Mouse (Mus musculus): Measurements from ENCODE around the gene Sike1.

Gene Sike1

DNA sequence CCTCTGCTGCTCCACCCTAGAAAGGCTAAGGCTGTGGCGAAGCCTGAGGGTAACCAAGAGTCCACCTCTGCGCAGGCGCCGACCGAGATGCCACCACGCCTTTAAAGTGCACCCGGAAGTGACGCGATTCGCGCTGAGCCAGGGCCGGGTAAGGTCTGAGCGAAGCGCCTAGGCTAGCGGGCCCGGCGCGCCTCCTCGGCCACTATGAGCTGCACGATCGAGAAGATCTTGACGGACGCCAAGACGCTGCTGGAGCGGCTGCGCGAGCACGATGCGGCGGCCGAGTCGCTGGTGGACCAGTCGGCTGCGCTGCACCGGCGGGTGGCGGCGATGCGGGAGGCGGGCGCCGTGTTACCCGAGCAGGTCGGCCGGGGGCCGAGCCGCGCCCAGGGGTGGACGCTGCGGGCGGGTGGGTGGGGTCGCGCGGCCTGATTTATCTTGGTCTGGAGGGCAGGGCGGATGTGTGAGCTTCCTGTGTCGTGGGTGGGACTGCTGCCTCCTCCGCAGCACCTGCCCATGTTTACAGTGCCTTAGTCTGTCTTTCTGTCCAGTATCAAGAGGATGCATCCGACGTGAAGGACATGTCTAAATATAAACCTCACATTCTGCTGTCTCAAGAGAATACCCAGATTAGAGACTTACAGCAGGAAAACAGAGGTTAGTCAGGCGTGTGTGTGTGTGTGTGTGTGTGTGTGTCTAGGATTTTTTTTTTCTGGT lies at the start of gene Sike1:
TSS of gene Sike1 (plus strand) at position 104 of the 717 bp plus-strand sequence.
- peak; percentile 91 for DNase-seq (ENCODE audit: low read depth, low spot score)

DNA sequence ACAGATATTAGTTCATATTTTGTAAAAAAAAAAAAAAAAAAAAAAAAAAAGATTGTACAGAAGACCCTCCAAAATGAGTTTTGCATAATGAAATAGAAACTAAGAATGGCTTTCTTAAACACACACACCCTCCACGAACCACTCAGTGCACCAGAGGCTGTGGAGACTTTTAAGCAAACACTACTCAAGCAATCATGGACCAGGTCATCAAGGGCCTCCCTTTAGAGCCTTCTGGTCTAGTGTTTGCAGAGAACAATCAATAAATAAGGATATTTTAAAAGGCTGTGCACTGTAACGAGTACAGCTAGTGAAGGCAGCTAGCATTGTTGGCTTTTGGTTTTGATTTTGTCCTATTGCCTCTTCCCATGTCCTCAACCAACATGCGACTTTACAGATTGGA lies 49.2 kb upstream of the Sike1 start:
- no peak for DNase-seq (ENCODE audit: low read depth, low spot score)

DNA sequence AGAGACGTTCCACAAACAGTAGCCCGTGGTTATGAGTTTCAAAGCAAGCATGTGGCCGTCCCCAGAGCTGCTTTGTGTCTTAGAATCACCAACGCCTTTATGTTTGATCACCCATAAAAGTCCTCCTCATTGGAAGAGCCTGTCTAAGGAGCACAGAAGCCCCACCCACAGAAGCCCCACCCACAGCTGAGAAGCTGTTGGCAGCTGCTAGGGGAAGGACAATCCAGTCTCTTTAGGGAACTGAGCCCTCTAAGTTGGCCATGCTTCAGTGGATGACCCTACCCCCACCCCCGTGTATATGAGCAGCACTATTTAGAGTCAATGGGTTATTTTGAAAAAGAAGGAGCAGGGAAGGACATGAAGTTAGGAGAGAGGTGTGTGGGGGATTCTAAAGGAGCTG lies 48.6 kb upstream of the Sike1 start:
- no peak for DNase-seq (ENCODE audit: low read depth, low spot score)

DNA sequence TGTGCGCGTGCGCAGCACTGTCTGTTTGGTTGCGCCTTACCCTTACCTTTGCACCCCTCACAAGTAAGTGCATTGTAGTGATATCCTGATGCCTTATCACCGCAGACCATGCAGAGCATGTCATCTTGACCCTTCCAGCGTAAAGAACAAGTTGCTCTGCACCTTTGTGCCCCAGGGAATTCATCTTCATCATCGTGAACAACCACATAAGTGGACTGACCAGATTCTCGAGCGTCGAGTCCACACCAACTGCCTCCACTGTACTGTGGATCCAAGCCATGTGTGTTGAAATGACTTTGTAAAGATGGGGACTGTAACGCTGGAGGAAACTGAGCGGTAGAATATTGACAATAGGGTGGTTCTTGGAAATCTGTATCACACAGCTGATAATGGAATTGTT lies 41.0 kb upstream of the Sike1 start:
- no peak for DNase-seq (ENCODE audit: low read depth, low spot score)

DNA sequence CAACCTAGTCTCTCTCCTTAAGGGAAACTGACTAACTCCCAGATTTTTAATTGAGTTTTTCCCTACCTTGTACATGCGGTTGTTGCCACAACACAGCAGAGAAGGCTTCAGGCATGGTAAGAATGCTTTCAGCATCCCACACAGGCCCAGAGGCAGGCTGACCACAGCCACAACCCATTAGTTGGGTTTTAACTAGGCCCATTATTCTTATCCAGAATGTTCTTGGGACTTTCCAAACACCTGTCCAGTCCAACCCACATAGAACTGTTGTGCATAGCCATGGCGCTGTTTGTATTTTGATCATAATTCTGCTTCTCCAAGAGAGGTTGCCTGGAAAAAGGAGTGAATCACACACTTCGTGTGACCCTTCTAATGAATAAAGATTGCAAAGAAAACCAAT lies 40.4 kb upstream of the Sike1 start:
- DNase-seq (ENCODE audit: low read depth, low spot score): no peak

DNA sequence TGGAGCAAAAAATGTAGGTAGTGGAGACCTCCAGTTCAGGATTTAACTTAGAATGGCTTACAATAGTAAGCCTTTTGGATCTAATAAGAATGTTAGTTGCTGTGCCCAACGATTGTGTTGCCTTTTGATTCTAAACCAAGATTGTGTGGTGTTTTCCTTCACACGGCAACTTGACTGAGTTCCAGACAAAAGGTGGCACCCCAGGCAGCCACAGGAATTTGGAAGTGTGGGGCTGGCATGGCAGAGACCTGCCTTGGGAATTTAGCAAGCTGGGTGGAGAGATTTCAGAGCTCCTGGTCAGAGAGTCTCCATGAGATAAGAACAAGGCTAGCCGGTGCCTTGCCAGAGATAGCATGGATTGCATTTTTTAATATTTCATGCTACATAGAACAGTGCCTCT lies 39.9 kb upstream of the Sike1 start:
- DNase-seq (ENCODE audit: low read depth, low spot score): no peak

DNA sequence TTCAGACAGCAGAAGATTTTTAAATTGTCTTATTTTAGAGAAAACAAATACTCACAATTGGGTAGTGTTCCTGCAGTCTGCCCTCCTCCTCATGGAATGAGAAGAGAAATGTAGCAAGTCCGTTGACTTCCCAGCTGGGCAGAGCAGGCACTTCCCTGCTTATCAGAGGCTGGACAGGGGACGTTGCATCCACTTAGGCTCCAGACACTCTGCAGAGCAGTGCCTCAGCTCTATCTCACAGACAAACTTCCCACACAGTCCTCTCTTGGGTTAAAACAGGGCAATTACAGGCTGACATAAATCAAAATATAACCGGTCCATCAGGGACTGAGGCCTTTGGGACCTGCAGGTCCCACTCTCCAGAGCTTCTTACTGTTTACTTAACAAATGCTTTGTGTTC lies 31.5 kb upstream of the Sike1 start, which contains the start of gene Nr1h5:
TSS of gene Nr1h5 (minus strand) at position 101 of the 400 bp plus-strand sequence.
- no peak for DNase-seq (ENCODE audit: low read depth, low spot score)

DNA sequence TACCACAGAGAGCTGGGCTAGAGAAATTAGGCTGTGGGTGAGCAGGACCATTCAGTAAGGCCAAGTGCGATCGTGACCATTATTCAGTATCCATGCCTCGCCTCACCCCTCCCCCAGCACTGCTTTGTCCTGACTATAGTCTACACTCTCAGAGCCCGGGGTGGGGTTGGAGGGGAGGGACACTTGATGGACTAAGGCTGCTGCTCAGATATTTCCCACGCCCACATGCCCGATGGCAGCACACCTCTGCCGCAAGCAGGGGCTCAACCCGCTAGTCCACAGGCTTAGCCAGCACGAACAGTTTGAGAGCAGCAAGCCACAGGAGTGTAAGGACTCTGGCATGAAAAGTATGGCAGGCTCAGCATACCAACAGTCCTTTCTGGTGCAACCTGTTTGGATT lies 25.4 kb upstream of the Sike1 start:
- no peak for DNase-seq (ENCODE audit: low read depth, low spot score)

DNA sequence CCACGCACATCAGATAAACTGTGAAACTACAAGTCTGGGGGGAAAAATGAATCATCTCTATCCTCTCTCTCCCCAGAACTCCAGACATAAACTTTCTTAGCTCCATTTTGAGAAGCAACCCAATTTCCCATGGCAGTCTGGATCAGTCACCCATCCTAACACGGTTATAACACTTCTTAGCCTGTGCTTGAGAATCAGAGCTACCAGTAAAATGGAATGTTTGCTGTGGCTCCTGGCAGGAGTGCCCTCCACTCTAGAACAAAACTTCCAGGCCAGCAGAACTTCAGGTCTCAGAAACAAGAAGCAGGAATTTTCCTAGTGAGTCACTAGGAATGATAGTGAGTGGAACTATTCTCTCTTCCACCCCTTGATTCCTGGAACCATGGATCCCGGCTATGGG lies 25.0 kb upstream of the Sike1 start:
- no peak for DNase-seq (ENCODE audit: low read depth, low spot score)

DNA sequence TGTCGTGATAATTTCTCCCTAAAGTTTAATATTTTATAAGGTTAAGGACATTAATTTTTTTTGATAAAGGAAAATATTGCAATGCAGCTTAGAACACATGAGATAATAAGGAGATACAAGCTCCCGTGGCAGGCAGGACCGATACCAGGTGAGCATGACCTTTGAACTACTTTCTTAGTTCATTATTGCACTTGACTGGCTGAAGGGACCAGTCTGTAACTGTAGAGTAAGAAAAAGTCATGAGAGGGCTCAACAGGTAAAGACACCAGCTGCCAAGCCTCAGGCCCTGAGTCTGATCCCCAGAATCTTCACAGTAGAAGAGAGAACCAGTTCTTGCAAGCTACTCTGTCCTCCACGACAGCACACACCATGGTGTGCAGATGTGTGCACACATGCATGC lies 18.6 kb upstream of the Sike1 start:
- DNase-seq (ENCODE audit: low read depth, low spot score): no peak

DNA sequence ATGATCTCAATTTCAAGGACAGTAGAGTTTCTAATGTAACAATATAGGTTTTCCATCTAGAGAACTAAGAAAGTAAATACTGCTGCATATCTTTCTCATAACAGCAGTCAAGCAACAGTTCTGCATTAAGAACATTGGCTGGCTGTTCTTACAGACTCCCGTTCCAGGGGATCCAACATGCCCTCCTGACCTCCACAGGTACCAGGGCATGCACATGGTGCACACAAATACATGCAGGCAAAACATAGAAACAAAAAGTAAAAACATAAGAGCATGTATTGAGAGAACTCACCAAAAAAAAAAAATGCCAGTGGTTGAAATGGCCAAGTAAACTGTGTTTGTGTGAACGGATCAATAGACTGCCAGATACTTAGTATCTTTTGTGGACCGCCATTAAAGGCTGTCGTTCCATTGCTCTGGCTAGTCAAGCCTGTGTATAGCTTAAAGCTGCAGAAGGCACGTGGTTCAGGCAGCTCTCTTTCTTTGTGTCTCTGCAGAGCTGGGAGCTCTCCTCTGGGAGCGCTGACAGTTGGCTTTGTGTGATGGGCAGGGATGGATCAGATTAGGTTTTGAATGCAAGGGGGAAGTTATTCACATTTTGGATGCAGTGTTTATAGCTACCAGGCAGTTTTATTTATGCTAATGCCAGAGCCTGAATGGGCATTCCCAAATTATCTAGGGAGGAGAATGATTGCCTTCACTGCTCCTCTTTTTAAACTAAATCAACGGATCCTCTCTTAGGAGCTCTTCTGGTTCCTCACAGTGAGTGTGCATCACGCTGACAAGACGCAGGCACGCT lies 15.8 kb upstream of the Sike1 start:
- DNase-seq (ENCODE audit: low read depth, low spot score): no peak

DNA sequence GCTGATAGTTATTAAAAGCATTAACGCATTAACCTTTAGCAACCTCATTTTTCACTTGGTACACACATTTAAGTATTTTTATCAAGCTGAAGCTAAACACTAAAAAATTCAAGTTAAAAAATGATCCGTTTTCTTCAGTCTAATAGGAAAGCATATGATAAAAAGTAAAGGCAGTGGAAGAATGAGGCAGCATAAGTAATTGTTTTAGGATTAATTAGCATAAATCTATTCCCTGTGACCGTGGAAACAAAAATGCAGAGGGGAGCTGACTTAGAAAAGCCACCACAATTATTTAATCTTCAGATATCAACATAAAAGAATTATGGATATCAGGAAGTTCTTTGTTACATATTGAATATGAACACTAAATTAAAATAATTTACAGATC lies 15.2 kb upstream of the Sike1 start:
- DNase-seq (ENCODE audit: low read depth, low spot score): no peak

DNA sequence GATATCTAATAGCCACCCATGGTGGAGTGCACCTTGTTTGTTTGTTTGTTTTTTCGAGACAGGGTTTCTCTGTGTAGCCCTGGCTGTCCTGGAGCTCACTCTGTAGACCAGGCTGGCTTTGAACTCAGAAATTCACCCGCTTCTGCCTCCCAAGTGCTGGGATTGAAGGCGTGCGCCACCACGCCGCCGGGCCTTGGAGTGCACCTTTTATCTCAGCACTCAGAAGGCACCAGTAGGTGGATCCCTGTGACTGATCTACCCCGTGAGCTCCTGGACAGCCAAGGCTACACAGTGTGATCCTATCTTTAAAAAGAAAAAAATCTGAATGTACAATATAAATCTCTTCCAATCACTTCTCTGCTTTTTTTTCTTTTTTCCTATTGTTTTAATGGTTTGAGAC lies 4.5 kb upstream of the Sike1 start:
- DNase-seq (ENCODE audit: low read depth, low spot score): no peak

DNA sequence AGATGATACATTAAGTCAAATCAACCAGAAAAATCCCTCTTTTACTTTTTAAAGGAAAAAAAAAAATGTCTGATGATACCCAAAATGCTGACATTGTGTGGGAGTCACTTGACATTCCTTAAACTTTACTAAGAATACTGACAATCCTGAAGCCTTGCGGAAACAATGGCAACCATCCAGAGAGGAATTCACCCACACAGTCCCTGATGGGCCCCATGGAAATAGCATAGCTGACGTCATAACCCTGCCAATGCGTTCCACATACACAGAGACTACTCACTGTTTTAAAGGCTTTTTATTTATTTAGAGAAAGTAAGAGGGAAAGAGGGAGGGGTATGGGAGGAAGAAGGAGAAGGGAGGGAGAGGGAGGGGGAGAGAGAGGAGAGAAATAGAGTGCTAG lies 2.6 kb upstream of the Sike1 start:
- no peak for DNase-seq (ENCODE audit: low read depth, low spot score)

DNA sequence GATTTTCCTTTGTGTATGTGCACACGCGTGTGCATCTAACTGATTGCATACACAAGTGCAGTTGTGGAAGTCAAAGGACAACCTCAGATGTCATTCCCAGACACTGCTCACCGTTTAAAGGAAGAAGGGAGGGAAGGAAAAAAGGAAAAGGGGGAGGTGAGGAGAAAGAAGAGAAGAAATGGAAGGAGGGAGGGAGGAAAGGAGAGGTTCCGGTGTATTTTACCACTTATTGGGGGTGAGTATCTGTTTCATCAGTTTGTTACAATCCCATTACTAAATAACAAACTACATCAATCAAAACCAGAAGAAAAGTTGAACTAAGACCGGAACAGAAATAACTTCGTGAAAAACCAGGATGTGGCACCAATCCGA lies 289 bp upstream of the Sike1 start:
- DNase-seq (ENCODE audit: low read depth, low spot score): no peak

DNA sequence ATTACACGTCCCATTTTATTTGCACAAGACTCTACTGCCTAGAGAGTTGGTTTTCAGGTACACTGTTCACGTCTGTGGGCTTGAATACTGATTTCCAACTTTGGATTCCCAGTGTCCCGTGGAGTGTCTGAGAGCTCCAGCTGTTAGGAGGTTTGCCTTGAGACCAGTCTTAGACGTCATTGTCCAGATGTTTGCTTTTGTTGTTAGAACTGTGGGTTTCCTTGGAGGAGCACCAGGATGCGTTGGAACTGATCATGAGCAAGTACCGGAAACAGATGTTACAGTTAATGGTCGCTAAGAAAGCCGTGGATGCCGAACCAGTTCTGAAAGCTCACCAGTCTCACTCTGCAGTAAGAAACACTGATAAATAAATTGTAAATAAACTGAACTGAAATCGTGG lies 1.5 kb downstream of the Sike1 start:
- peak; percentile 17 for DNase-seq (ENCODE audit: low read depth, low spot score)

DNA sequence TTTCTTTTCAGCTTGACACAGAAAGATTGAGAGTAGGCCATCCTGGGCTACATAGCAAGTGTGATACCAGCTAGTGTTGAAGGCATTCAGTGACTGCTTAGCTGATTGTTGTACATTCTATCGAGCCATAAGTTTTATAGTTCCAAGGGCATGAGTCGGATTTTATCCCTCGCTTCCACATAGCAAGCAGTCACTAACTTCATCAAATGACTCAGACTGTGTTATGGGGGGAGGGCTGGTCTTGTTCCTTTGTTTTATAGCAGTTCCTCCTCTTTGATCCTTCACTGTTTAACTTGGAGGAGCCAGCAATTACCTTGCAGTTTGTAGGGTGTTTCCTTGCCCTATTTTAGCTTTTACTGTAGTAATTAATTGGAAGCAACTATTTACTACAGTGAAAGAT lies 2.1 kb downstream of the Sike1 start:
- no peak for DNase-seq (ENCODE audit: low read depth, low spot score)

DNA sequence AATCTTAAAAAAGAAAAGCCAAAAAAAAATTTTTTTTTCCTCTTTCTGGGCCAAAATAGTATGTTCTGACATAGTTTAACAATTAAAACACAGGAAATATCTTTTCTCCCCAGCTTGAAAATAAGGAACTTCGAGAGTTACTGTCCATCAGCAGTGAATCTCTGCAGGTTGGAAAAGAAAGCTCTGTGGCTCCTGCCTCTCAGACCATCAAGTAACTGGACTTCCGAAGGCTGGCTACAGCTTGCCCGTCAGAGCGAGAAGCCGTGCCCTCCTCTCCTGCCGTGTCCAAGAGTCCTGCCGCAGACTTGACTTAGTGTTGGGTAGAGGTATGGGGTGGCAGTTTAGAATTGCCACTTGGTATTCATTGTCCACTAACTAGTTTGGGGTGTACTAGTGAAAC lies 6.1 kb downstream of the Sike1 start:
- DNase-seq (ENCODE audit: low read depth, low spot score): no peak

DNA sequence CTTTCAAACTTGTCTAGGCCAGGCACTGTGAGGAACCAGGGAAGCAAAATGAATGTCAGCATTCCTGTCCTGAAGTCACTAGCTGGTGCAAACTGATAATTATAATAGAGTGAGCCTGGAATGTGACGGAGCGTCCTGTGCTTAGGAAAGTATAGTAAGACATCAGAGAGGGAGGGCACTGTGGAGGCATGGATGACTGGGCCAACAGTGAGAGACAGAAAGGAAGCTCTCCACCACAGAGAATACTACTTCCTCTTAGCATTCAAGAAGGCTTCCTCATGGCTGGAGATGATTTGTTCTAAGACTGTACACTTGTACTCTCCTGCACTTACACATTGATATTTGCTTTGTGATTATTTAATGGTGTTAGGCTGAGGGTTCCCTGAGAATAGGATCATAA lies 21.8 kb downstream of the Sike1 start:
- no peak for DNase-seq (ENCODE audit: low read depth, low spot score)

DNA sequence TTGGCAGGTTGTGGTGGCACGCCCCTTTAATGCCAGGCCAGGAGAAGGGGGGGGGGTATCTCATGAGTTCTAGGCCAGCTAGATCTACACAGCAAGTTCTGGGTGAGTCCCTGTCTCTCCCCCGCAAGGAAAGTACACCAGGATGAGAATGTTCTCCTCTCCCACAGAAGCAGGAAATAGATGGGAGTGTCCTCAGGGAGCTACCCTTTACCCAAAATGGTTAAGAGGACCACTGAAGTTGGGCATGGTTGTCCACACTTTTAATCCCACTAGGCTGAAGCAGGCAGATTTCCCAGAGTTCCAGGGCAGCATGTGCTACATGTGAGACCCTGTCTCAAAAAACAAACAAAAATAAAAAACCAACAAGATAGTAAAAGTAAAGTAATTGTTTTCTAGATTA lies 24.0 kb downstream of the Sike1 start:
- DNase-seq (ENCODE audit: low read depth, low spot score): no peak

DNA sequence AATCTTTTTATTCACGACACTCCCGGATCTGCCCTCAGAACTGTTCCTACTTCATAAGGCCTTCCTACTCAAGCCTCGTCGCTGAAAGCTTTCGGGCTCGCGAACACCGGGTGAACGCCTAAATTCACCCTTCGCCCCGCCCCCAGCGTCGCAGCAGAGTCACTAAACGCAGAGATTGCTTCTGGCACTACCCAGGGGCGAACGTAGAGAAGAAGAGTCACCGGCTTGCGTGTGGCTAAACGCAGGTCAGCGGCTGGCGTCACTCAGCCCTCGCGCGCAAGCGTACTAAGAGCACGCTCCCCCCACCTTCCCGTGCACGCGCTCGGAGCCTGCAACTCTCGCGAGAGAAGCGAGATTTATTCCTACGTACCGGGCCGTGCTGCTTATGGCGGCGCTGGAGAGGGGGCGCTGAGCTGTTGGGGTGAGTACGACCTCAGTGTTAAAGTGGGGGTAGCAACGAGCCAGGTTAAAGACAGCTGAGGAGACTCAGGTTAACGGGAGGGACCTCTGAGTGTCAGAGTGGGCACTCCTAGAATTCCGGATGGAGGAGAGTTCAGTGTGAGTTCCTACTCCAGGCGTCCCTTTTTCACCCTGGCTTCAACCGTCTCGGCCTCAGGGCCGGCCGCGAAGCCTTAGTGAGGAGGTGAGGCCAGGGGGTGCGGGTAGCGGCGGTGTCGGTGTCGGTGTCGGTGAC lies 24.9 kb downstream of the Sike1 start, which contains the start of gene Csde1:
TSS of gene Csde1 (plus strand) at position 178 of the 694 bp plus-strand sequence.
- DNase-seq (ENCODE audit: low read depth, low spot score): peak; percentile 99

DNA sequence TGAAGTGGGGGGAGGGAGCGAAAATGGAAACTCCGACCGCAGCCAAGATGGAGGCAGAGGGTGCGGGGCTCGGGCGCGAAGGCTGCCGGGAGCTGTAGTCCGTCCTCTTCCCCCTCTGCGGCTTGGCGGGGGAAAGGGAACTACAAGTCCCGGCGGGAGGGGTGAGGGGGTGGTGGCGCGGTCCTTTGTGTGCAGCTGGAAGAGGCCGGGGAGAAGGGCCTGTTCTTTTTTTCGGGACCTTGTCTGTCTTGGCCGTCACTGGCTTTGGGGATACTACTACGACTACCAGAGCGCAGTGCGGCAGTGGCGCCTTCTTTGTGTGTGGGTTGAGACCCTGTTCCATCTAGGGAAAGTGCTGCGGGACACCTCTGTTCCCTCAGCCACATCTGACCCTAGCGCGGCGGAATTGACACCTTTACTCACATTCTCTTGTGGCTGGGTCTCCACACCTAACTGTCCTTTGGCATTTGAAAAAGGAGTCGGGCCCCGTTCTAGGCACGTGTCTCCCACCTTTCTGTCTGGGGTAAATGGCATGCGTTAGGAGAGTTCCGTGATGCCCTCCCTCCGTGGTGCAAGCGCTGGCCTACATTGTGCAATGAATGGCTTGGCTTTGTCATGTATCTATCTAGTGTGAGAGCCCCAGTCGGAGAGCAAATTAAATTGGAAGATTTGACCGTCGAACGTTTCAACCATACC lies 25.6 kb downstream of the Sike1 start:
- DNase-seq (ENCODE audit: low read depth, low spot score): peak; percentile 87
